Mouse (Mus musculus) E14TG2a.4 (cell line): ENCODE measurements around the gene Kng1.
"Not testable (repeated sequence)": the region's sequence is repeated elsewhere in the genome, so short reads cannot be mapped to it uniquely, and the experiment has no call there.

Source experiments
- CTCF ChIP-seq: conservative IDR thresholded peaks from 2 replicates; pipeline ENCODE4 v1.5.1; 2014; ENCODE audit warnings: low read length
- POU5F1 ChIP-seq: IDR thresholded peaks from 2 replicates; pipeline ENCODE4 v1.6.1; 2014; ENCODE audit warnings: low read length, borderline replicate concordance

DNA sequence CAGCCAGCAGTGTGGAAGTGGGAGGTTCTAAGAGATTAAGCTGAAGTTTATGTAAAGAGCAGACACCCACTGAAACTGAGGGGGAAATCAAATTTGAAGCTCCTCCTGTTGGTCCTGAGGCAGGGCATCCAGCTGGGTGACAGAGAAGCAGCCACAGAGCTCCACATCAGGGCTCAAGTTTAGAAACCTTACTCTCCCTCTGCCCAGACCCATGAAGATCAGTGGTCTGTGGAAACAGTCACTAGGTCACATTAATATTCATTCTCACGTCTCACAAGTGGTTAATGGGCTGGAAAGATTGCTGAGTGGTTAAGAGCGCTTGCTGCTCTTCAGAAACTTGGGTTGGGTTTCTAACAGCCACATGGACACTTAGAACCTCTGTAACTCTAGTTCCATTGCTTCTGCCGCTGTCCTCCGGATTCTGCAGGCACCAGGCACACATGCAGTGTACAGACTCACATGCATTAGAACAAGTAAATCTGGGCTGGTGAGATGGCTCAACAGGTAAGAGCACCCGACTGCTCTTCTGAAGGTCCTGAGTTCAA, 3.2 kb downstream of the Kng1 start:
- not testable (repeated sequence) for TF ChIP-seq POU5F1, CTCF
